Mouse (Mus musculus): Measurements from ENCODE around the gene Slc37a3.

DNA sequence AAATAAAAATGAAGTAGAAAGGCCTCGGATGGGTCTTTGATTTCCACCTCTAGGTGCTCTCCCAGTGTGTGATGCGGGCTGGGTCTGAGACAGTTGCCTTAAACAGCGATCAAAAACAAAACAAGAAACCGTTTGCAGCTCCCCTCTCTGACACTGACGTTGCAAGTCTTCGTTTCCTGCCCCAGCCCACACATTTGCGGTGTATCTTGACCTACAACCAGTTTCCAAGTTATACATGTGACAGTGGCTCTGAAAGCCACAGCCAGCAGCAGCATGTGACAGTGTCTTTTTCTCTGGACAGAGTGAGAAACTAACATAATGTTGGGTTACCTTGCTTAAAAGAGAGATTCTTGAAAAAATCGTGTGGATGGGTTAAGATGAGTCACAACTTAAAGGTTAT, 2.3 kb upstream of the Slc37a3 start:
- no peak for TF ChIP-seq GATA1 (IDR thresholded peaks at IDR 0.05; ENCODE audit: borderline replicate concordance, low read length)
- TF ChIP-seq FLI1 (IDR thresholded peaks at IDR 0.05; ENCODE audit: low read length): no peak
